Mouse (Mus musculus) lung, postnatal 0 days (tissue): Measurements from ENCODE around the gene Gpat2. TPM values are rescaled to one million over a fixed set of nuclear protein-coding genes. Genes with fewer than 3 reads are reported as not detected.

Experiments used
- ATAC-seq: fragments of 200-750 bp; cut with Nextera tagmentation; 2 replicates; pipeline ENCODE4 v1.8.0; 2017; ENCODE audit warnings: moderate library complexity
- DNase-seq: peaks from one replicate; pipeline ENCODE4 v3.0.0-alpha.2; 2016; ENCODE audit warnings: low spot score
- H3K27ac ChIP-seq: fragments of 300-500 bp; sonication (generic); 2 replicates; pipeline ENCODE4 v1.5.1; 2014; ENCODE audit warnings: antibody characterized with exemption, mild to moderate bottlenecking, low read length, mixed read lengths
- H3K27me3 ChIP-seq: fragments of 300-500 bp; sonication (generic); replicated peaks from 2 replicates; pipeline ENCODE4 v1.6.1; 2014; ENCODE audit warnings: low read length, mixed read lengths; ENCODE audit not compliant: insufficient read depth
- H3K36me3 ChIP-seq: fragments of 300-500 bp; sonication (generic); 2 replicates; pipeline ENCODE4 v1.6.1; 2014; ENCODE audit warnings: low read length, mixed read lengths; ENCODE audit not compliant: insufficient read depth
- H3K4me1 ChIP-seq: fragments of 300-500 bp; sonication (generic); 2 replicates; pipeline ENCODE4 v1.6.1; 2014; ENCODE audit warnings: antibody characterized with exemption, low read depth, low read length, mixed read lengths; ENCODE audit not compliant: insufficient read depth
- H3K4me2 ChIP-seq: fragments of 300-500 bp; sonication (generic); replicated peaks from 2 replicates; pipeline ENCODE4 v1.6.1; 2014; ENCODE audit warnings: low read depth, mild to moderate bottlenecking, low read length, moderate library complexity, mixed read lengths
- H3K4me3 ChIP-seq: fragments of 300-500 bp; sonication (generic); 2 replicates; pipeline ENCODE4 v1.5.1; 2014; ENCODE audit warnings: low read depth, low read length
- H3K9ac ChIP-seq: fragments of 300-500 bp; sonication (generic); replicated peaks from 2 replicates; pipeline ENCODE4 v1.6.1; 2014; ENCODE audit warnings: low read depth, mild to moderate bottlenecking
- H3K9me3 ChIP-seq: fragments of 300-500 bp; sonication (generic); 2 replicates; pipeline ENCODE4 v1.6.1; 2016; ENCODE audit warnings: low read length, mixed read lengths
- CTCF ChIP-seq: IDR thresholded peaks from 2 replicates; pipeline ENCODE4 v1.5.1; 2016; ENCODE audit warnings: antibody characterized with exemption, mild to moderate bottlenecking
- EP300 ChIP-seq: IDR thresholded peaks from 2 replicates; pipeline ENCODE4 v1.6.1; 2016; ENCODE audit warnings: antibody characterized with exemption, mild to moderate bottlenecking, control low read depth
- WGBS: fragments of 180-500 bp; shearing (Covaris S2); extraction: QIAGEN DNeasy Blood & Tissue Kit; methylation state at CpG from one replicate; pipeline ENCODE4 v1.1.7; 2014; 5-methylcytosine and 5-hydroxymethylcytosine counted together
- polyA plus RNA-seq: library from polyadenylated mRNA; unstranded; fragments of >200 nt; fragmentation: Nextera tagmentation; extraction: Ambion mirVana; gene quantifications from 2 replicates; pipeline ENCODE4 v1.2.1, GENCODE M21; 2015

Gene Gpat2
- polyA plus RNA-seq, 1 experiment from 2014 or later = 0.23 TPM

- Histone ChIP-seq H3K9me3 (no peaks in the 10 kb centered on the region), H3K36me3 (no peaks in the 10 kb centered on the region), H3K9ac (no peak overlapping the region), H3K27me3 (no peaks in the 10 kb centered on the region), H3K4me1 (no peaks in the 10 kb centered on the region), H3K4me3 (no peak overlapping the region), H3K27ac (no peak overlapping the region), H3K4me2 (no peak overlapping the region)
- TF ChIP-seq CTCF = no peak
- TF ChIP-seq EP300 = no peak
- DNase-seq (no peak), ATAC-seq (no peak)
- 76% methylated on average over 10 of the region's 10 CpGs for WGBS
Measured at GRCm38 (mm10) chr2:127470661-127471060, 45.7 kb downstream of the Gpat2 start.

DNA sequence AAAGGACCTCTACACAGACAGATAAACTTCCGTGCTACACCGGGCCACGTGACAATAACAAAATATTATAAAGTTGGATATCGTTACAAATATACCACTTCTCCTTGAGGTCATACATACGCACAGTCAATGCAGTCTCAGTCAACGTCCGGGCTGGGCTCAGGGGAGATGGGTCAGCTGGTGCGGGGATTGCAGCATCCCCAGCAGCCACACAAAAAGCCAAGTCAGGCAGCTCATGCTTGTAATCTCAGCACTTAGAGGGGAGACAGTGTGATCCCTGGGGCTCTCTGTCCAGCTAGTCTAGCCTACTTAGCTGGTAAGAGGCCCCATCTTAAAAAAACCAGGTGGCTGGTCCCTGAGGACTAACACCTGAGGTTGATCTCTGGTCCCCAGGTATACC lies 46.3 kb downstream of the Gpat2 start:
- no peaks in the 10 kb centered on the region for H3K36me3 ChIP-seq
- H3K27me3 ChIP-seq = no peaks in the 10 kb centered on the region
- no peaks in the 10 kb centered on the region for H3K9me3 ChIP-seq
- H3K4me2 ChIP-seq = no peak overlapping the region
- H3K4me1 ChIP-seq = no peaks in the 10 kb centered on the region
- H3K4me3 ChIP-seq = no peak overlapping the region
- 80% methylated on average over 8 of the region's 8 CpGs for WGBS
- H3K9ac ChIP-seq = no peak overlapping the region
- TF ChIP-seq EP300 = no peak
- TF ChIP-seq CTCF = no peak
- DNase-seq (no peak), ATAC-seq (peak; percentile 44)
- no peak overlapping the region for H3K27ac ChIP-seq

- H3K9me3 ChIP-seq = no peaks in the 10 kb centered on the region
- H3K36me3 ChIP-seq = no peaks in the 10 kb centered on the region
- H3K4me2 ChIP-seq = no peak overlapping the region
- ATAC-seq = no peak
- H3K4me3 ChIP-seq = no peak overlapping the region
- no peak for TF ChIP-seq CTCF
- no peak for TF ChIP-seq EP300
- H3K27me3 ChIP-seq = no peaks in the 10 kb centered on the region
- WGBS = 66% methylated on average over 3 of the region's 3 CpGs
- no peak for DNase-seq
- no peak overlapping the region for H3K9ac ChIP-seq
- no peaks in the 10 kb centered on the region for H3K4me1 ChIP-seq
- H3K27ac ChIP-seq = no peak overlapping the region
Measured at GRCm38 (mm10) chr2:127472279-127472678, 47.3 kb downstream of the Gpat2 start.

- WGBS = 59% methylated on average over 4 of the region's 4 CpGs
- no peaks in the 10 kb centered on the region for H3K36me3 ChIP-seq
- no peaks in the 10 kb centered on the region for H3K9me3 ChIP-seq
- no peak for TF ChIP-seq EP300
- TF ChIP-seq CTCF = no peak
- no peak overlapping the region for H3K27ac ChIP-seq
- no peak for ATAC-seq
- DNase-seq = no peak
- no peak overlapping the region for H3K4me2 ChIP-seq
- H3K4me3 ChIP-seq = no peak overlapping the region
- no peaks in the 10 kb centered on the region; the same call in 1 of the 2 replicates for H3K4me1 ChIP-seq
- peaks cover 32% of the 10 kb centered on the region for H3K27me3 ChIP-seq
- no peak overlapping the region for H3K9ac ChIP-seq
Measured at GRCm38 (mm10) chr2:127479210-127479609, 54.2 kb downstream of the Gpat2 start.

DNA sequence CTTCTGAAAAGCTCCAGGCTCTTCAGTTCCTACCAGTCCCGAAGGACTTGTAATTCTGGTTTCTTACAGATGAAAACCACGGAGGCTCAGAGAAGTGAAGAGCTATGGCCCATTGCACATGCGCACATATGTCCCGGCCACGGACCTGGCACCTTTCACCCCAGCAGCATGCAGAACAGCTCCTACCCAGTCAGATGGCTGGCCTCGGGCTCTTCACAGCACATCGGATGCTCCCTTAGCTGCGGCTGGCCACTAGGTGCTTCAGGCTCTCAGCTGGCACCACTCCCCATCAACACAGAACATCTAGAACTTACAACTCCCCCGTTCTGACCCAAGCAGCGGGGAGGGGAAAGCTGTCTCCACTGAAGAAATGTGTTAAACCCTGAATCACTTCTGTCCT lies 54.8 kb downstream of the Gpat2 start:
- Histone ChIP-seq H3K4me2 (no peak overlapping the region), H3K36me3 (no peaks in the 10 kb centered on the region), H3K4me3 (no peak overlapping the region), H3K4me1 (no peaks in the 10 kb centered on the region; the same call in 1 of the 2 replicates), H3K9ac (no peak overlapping the region), H3K27me3 (peaks cover 37% of the 10 kb centered on the region), H3K9me3 (no peaks in the 10 kb centered on the region), H3K27ac (no peak overlapping the region)
- WGBS = 54% methylated on average over 10 of the region's 10 CpGs
- TF ChIP-seq CTCF = no peak
- TF ChIP-seq EP300 = no peak
- DNase-seq = no peak
- no peak for ATAC-seq

GRCm38 (mm10) chr2:127481841-127482532 lies 57.0 kb downstream of the Gpat2 start:
- Histone ChIP-seq H3K4me1 (no peaks in the 10 kb centered on the region; the same call in 1 of the 2 replicates), H3K27ac (peak overlapping the region; percentile 15; the same call in 1 of the 2 replicates), H3K36me3 (no peaks in the 10 kb centered on the region), H3K9ac (0 out of 2 replicates have a peak overlapping the region, but pooled peaks have one; percentile 23), H3K27me3 (peaks cover 37% of the 10 kb centered on the region), H3K4me3 (peak overlapping the region; percentile 49), H3K4me2 (peak overlapping the region; percentile 87), H3K9me3 (no peaks in the 10 kb centered on the region)
- ATAC-seq (peak; percentile 28; the same call in 1 of the 2 replicates), DNase-seq (no peak)
- peak; percentile 32 for TF ChIP-seq CTCF
- no peak for TF ChIP-seq EP300
- WGBS = 2% methylated on average over 31 of the region's 59 CpGs
